Mouse (Mus musculus) mouse embryonic stem cell (cell line): ENCODE data around the gene Pycard.
"Not testable (repeated sequence)": the region's sequence is repeated elsewhere in the genome, so short reads cannot be mapped to it uniquely, and the experiment has no call there.

ENCODE experiments used
- in situ Hi-C, 2 experiments: fragments of 300-500 bp; cut with MboI; formaldehyde crosslinking; loops; 1 replicate in 1 of 2; 3 replicates in 1 of 2; pipeline ENCODE4 v1.14.3; 2019 to 2020; ENCODE audit warnings: low sequenced_read_pairs in 2 of 2, low pct_unique_long_range_greater_than_20kb in 1 of 2, mixed read lengths in 1 of 2; ENCODE audit not compliant: unreplicated experiment in 1 of 2

The Pycard gene

DNA sequence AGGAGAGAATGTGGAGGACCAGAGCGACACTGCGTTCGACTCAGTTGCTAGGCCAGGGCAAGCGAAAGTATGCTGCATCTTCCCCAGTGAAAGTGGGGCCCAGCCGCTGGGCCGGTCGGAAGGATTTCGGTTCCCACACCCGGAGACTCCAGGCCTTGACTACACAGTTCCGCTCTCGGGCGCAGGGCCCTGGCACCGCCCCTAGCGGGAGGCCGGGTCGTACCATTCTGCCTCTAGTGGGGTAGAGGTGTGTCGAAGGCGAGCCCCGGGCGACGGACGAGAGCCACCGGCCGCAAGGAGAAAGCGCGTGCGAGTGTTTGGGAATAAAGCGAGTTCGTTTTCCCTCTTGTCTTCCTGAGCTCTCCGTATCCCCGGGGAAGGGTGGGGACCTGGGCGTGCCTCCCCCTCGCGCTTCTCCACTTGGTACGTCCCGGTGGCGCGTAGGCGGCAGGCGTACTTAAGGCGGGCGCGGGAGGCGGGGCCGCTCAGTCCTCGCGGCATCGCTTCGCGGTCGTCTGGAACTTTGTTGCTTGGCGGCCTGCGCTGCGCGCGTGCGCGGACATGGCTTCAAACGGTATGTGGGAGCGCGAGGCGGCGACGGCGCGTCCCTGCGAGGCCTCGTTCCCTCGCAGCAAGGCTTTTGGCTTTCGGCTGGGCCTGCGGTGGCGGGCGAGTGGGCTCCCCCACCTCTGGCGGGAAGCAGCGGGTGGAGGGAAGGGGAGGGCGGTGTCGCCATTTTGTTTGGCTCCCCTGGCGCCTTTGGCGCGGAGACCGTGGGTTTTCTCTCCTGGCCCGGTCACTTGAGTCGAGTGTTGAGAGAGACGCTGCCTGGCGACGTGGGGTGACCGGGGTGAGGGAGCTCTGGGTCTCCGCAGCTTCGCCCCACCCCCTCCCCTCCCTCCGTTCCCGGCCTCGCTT, 26.4 kb downstream of the Pycard start, which contains the start of gene Fus:
Fus (plus strand) TSS at position 454 of the 918 bp plus-strand sequence.
- in situ Hi-C loops, result no loop called here

DNA sequence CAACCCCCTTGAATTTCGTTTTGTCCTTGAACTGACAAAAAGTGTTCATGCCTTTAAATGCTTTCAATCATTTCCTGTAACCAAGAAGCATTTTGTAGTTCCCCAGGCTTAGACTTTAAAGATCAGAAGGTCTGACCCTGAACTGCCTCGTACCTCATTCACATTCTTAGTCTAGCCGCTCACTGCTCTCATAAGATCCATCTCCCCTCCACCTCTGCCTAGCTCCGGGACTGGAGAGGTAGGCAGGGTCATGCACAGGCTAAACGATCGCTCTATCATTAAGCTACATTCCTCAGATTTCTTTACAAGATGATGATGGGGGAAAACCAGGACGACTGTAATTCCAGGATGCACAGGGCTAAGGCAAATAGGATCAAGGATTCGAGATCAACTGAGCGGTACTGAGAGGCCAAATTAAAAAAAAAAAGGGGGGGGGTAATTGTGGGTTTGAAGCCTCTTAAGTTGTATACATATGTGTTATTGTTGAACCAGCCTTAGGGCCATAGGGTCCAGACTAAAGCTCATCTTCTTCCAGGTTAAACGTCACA, 27.2 kb downstream of the Pycard start:
- in situ Hi-C loops, result no loop called here

GRCm38 (mm10) chr7:127959364-127959763, 34.3 kb downstream of the Pycard start:
- in situ Hi-C loops, result no loop called here

DNA sequence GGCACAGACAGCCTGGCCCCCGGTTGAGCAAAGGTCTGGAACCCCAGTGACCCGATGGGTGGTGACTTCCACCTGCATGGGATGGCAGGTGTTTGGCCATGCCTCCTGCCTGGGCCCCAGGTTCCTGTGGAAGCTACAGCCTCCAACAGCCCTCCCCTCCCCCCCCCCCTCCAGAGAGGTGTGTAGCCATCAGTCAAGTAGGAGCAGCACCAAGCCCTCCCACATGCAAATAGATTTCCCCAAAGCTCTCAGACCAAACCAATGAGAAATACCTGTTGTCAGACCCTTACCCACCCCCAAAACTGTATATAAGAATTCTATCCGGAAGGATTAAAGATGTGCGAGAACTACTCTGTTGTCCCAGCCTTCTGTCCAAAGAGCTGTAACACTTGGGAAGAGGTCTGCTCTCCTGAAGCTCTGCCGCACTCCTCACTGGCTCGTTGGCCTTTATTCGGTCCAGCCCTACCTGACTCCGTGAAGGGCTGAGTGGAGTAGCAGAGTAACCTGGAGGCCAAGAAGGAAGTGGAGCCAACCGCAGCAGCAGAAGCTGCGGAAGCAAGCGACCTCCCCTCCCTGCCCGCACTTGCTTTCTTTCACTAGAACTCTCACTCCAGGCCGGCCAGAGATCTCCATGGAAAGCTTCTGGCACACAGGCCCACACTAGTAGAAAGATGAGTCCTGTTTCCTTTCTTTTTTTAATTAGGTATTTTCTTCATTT, 40.6 kb downstream of the Pycard start:
- in situ Hi-C loops, result no loop called here

DNA sequence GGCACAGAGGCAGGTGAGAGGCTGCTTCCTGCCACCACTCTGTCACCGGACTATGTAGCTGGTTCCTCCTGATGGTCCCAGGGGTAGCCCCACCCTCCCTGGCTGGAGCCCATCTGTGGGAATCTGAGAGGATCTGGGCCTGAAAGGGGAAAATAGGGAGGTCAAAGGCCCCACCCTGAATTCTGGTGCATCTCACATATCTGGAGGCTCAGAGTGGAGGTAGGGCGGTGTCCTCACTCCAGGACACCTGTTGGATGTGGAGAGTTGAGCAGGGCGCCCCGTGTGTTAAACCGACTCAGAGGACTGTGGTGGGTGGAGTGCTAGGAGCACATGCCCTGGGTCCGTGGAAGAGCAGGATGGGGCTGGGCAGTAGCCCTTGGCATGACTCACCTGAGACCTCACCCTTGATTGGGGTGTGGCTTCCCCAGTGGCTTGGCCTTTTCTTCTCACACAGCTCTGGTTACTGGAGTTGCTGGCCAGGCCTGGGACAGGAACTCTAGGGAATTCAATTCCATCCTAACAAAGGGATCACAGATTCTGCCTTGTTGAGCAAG, 47.1 kb downstream of the Pycard start, which contains the start of gene Prss36:
Prss36 (minus strand) TSS at position 256 of the 554 bp plus-strand sequence.
- in situ Hi-C loops, result no loop called here

DNA sequence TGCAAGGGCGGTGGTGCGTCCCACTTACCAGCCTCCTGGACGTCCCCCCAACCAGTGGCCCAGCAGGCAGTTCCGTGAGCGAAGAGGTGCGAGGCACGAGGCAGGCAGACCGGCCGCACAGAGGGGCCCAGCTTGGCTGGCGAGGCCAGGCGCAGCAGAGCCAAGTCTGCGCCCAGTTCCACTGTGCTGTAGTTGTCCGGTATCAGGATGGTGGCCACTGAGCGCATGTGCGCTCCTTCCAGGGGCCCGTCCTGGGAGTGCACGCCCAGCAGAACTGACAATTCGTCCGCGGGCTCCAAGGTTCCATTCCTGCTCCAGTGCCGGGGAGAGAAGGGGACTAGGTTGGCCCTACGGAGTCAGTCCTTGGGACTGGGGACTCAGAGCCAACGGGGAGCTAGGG, 49.1 kb downstream of the Pycard start:
- in situ Hi-C loops, result no loop called here

GRCm38 (mm10) chr7:127942097-127942496, 51.6 kb downstream of the Pycard start:
- in situ Hi-C loops, result not testable (repeated sequence)
